Mouse (Mus musculus) frontal cortex, postnatal 25 days (tissue): ENCODE measurements around the gene Prune2.

Experiments used
- DNase-seq, 2 experiments: peaks; one replicate each; pipeline ENCODE4 v3.0.0; 2022; ENCODE audit warnings: low spot score in 2 of 2

The Prune2 gene

DNA sequence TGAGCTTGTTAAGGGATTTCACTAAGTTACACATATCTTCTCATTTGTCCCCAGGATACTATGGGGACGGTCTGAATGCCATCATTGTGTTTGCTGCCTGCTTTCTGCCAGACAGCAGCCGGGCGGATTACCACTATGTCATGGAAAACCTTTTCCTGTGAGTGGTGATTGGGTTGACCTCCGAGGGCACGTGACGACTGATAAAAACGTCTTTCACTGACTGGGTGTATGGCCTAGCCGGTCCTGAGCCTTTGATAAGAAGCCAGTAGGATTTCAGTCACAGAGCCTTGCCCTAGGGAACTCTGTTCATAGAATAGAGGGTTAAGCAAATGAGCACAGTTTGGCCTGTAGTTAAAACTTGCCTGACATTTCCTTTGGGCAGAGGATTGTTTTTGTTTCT, 243.1 kb downstream of the Prune2 start:
- DNase-seq: no peak

DNA sequence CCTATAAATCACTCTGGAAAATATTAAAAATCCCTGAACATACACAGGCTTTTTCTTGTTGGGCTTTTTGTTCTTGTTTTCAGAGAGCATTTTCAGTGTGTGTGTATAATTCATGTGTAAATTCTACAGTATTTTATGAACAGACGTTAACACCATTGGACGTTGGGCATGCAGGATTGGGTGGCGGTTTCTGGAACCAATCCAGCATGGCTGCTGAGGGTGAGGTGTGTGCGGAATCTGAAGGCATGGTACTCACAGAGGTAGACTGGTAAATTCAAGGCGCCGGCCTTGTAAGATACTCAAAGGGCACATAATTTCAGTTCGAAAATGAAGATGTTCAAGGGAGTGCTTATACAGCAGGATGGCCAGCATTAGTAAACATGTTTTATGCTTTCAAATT, 251.2 kb downstream of the Prune2 start:
- no peak for DNase-seq

DNA sequence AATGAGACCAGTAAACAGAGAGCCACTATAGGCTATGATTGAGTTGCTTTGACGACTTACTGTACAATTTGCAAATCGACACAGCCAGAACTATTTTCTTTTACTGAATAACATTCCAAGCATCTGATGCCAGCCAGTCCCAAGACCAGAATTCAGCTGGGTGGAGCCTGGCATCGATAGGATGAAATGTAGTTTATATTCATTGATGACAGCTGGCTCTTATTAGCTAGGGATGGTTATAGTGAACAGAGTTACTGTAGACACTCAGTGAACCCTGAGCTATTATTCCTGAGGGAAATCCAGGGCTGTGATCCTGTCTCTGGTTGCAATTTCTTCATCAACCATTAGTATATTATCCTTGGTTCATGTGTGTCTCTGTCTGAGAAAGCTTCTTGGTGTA, 254.6 kb downstream of the Prune2 start:
- DNase-seq: no peak

DNA sequence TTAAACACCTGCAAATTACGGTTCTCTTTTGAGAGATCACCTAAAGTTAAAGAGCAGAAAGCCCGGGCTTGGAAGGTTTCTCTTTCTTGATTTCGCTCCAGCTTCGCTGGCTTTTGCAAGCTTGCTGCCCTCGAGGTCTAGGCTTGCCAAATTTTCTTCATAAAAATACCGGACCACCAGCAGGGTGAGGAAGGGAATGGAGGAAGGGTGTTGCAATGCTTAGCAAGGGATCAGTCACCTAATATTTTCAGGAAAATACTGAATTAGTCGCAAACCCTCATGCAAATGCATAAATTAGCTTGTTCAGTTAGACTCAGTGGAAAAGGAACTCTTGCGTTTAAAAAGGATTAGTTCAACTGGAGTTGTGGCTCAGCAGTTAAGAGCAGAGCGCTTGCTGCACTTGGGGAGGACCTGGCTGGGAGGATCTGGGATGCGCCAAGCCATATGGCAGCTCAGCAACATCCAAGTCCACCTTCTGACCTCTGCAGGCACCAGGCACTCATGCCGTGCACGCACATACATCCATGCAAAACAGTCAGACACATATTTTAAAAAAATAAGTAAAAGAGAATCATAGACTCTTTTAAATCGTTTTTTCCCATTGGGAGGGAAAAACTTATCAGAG, 259.1 kb downstream of the Prune2 start:
- no peak for DNase-seq

DNA sequence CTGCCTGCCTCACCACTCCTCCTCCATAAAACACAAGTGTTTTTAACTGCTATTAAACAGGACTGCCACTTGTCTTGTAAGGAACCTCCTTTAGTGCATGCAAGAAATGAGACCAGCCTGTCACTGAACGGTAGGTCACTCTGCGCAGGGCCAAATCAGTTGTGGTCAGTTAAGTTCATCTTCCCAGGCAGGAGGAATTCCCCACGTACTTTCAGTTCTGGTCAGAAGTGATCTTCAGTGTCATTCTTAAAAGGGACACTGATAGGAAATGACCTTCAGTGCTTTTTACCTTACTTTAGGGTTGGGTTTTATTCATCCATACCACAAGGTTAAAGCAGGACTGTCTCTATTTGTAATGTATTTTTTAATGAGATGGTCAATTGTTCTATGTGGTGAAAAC, 262.3 kb downstream of the Prune2 start:
- DNase-seq: no peak

DNA sequence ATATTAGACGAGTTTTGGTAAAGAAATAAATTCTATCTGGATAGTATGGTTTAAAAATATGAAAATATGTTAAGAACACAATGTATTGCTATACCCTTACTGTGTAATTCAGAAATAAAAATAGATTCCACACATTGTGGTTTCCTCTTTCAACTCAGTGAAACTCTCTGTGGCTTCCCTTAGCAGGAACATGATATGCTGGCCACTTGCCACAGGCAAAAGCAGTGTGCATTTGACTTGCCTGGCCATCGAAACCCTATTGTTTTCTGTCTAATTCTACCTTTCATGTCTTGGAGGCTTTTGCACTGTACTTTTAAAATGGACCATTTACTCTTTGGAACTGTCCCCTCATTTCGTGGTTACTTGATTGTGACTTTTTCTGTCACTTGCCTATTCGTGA, 267.9 kb downstream of the Prune2 start:
- DNase-seq: no peak

DNA sequence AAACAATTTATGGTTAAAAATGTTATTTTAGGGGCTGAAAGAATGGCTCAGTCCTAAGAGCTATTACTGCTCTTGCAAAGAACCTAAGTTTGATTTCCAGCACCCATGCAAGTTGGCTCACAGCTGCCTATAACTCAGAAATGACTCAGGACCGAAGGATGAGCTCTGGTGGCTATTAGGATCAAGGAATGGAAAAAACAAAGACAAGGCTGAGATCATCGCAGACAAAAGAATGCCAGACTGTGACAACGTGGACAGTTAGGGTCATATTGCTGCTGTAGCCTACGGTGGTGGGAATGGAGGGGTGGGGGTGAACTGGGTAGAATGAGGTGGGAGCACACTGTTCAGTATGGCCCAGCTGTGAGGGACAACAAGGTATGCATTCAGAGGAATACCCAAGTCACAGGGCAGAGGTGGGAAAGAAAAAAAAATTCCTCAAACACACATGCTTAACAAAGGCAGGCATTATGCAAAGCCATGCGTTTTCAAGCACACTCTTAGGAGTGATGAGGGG, 269.7 kb downstream of the Prune2 start:
- DNase-seq: no peak

DNA sequence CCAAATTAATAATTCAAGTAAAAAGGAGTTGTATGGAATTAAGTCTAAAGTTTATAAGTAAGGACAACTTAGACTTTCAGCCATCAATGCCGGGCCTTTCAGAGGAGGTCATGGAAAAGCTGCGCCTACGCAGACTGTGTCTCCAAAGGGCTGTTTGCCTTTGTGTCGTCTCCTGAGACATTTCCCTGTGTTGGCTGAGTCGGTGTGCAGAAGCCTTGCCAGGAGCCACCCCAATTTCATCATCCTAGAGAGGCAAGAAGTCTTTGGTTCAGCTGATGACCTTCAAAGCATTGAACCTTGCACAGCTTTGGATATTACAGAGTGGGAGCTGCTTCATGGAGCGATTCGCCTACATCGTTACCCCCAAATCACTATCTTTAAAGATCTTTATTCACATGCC, 270.2 kb downstream of the Prune2 start:
- no peak for DNase-seq

DNA sequence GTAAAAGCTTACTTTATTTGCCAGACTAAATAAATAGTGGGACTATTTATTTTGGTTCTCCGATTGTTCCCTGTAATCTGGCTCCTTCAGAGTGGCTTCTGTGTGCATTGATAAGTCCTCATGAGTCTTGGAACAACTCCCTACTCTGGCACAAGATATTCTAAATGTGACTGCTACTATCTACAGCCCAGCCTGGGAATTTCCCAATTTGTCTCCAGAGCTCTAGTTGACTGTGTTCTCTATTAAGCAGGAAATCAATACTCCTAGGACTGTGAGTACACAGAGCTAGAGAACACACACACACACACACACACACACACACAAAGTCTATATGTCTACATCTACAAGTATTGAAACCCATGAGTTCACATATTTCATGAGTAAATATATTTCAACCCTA, 274.1 kb downstream of the Prune2 start:
- no peak for DNase-seq

DNA sequence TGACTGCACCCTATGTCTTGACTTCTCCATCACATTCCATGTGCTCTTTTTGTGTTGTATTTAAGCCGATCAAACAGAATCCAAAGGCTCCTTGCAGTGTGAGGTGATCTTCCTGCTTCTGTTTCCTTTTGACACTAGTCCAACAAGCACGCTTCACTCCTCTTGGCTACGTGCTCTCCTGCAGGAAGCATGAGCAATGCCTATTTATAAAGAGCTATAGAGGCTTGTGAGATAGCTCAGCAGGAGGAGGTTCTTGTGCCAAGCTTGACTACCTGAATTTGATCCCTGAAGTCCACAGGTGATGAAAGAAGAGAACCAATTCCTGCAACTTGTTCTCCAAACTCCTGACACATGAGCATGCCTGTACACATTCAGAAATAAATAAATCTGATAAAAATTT, 282.6 kb downstream of the Prune2 start:
- DNase-seq: no peak

DNA sequence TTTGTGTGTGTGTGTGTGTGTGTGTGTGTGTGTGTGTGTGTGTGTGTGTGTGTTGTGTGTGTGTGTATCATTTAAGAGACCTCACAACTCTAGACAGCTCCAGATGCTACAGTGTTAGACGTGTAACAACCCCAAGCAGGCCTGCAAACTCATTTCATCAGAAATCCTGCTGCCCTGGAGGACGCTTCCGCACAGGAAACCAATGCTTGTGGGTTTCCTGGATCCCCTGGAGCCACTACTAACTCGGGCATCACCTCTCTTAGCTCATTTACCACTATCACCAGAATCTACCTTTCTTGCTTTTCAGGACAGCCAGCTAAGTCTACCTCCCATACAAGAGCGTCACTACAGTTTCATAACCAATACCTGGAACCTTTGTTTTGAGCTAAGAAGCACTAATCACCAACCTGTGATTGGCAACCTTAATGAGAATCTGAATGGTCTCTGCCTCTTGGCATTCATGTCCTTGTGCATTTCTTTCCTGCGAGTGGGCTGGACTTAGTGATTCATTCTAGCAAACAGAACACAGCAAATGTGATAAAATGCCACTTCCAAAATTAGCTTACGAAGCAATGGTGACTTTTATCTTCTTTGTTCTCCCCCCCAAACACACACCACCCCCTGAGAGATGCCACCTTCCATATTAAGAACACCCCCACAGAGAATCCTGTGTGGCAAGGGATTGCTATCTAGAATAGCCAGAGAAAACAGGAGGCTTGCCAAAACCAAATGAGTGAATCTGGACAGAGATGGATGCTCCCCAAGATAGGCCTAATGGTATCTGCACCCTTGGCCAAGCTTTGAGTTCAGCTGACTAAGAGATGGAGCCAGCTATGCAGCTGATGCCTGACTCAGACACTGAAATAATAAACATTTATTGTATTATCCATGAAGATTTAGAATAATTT, 284.5 kb downstream of the Prune2 start:
- no peak for DNase-seq

DNA sequence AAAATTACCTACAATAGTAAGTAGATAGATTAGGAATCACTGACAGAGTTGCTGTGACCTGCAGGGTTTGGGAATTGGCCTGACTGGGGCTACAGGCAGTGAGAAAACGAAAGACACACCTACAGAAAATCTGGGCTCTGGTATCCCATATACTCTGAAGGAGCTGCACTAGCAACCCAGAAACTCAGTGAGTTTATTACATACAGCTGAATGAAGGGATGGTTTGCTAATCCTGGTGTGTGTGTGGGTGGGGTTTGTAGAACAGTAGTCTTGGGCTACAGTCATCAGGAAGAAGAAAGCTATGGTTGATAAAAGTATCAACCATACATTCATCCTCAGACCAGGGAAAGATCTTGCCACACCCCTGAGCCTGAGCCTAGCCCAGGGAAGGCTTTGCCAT, 285.3 kb downstream of the Prune2 start:
- no peak for DNase-seq

DNA sequence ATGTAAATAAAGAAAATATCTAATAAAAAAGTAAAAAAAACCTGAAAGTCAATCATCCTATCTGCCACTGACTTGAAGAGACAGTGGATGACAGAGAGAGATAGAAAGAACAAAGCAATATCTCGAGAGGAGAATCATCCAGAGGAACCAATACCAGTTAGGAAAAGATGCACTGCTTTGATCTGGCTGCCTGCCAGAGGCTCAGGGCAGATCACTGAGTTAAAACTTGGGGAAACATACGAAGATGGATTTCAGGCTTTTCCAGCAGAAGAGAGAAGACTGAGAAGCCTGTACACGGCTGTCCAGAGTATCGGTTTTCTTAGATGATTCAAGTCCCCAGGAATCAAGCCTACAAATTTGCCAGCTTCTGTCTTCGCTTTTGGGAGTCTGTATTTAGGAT, 287.0 kb downstream of the Prune2 start:
- no peak for DNase-seq

DNA sequence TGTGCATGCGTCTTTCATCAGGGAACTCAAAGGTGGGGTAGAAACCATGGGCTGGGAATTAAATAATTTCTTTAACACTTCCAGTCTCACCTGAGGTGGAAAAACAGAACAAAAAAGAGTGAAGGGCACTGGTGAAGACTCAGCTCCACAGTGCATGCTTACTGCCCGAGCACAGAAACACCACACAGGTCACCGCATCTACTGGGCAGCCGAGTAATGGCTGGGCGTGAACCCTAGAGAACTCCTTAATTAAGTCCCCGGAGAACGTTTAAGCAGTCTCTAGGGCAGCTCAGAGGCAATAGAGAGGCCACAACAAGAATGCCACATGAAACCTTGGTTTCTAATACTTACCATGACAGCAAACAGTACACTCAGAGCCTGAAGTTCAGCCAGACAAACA, 288.6 kb downstream of the Prune2 start:
- no peak for DNase-seq

DNA sequence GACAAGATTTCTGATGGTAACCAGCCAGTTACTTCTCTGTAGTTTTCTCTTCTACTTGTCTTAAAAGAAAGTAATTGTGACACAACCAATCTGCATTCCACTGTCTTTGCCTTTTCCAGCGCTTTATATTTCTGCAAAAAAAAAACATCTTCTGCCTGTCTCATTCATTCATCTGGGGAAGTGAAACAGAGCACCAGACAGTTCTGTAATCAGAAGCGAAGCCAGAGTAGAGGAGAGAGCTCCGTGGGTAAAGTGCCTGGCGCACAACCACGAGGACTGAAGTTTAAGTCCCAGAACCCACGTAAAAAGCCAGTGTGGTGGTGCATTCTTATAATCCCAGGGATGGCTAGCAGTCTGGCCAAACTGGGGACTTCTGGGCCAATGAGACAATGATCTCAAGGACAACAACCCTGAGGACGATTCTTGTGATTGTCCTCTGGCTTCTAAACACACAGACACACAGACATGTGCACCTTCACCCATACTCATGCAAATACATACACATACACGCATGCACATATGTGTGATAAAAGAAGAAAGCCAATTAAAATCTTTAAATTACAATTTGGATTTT, 291.5 kb downstream of the Prune2 start:
- no peak for DNase-seq

DNA sequence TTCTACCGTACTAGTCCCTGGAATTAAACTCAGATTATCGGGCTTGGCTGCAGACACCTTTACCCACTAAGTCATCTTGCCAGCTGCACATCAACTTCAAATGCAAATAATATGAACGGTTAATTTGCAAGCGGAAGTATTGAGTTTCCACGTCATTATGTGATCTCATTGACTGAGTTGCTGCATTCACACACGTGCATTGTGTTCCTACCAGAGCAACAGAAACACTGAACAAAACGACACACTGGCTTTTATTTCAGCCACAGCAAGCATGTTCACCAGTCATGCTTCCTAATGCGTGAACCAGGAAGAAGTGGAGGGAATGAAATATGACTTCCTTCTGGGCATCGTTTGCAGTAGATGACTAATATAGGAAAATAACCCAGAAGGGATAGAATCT, 293.8 kb downstream of the Prune2 start:
- no peak for DNase-seq

DNA sequence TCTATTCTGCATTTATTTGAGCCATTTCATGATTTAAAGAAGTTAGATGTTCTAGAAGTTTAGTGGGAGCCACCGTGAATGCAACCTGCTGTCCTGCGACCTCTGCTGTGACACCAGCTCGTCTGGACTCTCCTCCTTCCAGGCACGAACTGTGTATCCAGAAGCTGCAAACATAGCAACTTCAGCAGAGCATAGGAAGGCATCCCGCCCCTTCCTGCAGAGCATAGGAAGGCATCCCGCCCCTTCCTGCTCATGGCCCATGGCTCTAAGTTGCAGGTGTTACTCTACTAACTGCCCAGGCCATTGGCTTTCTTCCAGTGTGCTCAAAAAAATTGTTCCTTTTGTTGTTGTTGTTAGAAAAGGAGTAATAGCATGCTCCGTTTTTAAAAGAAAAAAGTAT, 294.9 kb downstream of the Prune2 start:
- no peak for DNase-seq

DNA sequence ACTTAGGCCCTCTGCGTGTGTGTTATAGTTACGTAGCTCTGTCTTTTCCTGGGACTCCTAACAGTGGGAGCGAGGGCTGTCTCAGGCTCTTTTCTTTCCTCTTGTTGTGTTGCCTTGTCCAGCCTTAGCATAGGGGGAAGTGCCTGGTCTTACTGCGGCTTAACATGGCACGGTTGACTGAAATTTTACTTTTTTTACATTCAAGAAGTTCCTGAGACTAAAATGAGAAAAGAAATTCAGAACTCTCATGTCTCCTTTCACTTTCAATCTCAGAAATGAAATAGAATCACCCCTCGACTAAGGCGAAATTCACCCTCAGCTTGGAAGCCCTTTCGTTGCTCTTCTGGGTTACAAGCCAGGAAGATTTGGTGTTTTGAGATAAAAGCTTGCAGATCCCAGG, 295.5 kb downstream of the Prune2 start:
- DNase-seq: no peak

DNA sequence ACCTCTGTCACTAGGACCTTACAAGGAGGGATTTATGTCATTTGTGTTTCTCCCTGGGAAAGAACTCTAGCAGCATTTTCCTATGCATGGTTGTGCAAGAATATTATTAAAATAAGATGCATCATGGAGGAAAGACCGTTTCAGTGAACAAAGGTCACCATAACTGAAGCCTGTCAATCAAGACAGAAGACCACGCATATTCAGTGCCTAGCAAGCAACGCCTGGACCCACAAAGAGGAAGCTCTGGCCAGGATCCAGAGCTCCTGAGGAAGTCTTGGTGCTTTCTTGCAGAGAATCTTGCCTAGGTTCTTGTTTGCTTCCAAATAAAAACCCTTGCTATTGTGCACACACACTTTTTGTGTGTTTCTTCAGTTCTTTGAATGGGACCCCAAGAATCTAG, 296.9 kb downstream of the Prune2 start:
- DNase-seq: no peak

DNA sequence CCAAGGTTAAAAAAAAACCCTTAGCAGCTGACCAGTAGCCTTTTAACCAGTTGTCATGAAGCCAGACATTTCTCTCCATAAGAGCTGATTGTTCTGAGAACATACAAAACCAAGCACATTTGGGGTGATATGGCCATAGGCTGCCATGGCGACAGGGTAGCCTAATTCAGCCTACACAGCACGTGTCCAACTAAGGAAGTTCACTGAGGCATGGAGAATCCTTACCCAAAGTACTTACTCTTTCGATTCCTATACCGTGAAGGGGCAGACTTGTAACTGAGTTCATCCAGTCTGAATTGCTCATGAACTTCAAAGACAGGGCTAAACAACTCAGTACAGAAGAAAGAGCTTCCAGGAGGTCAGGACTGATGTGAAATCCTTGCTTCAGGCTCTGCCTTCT, 299.6 kb downstream of the Prune2 start:
- DNase-seq: no peak

DNA sequence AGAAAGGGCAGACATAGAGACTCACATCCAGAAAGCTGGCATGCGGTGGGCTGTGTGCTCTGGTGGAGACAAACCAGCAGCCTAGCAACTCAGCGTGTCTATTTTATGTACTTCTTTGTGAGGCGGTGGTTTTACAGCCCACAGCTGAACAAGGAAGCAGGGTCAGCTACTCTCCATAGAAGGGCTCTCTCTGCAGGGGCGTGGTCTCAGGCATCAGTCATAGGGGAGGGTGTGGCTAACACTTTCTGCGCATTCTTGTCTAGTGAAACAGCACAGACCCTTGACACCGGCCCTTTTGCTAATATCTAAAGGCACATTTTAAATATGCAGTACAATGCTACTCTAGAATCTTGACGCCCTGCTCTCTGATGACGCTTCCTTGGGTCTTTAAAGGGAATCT, 300.5 kb downstream of the Prune2 start:
- DNase-seq: no peak

DNA sequence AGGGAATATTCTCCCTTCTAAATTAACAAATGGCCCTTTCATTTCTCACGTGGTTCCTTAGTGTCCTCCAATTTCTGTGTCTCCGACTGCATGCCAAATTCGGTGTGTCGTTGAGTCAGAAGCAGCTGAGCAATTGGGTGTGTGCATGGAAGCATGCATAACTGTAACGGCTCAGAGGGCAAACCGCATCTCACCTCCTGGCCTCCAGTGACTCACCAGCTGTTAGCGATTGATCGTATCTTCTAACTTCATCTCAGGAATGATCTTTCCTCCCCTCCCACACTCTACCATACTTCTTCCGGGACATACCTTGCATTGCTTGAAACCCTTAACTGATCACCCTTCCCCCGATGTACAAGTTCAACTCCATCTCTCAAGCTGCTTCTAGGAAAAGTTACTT, 300.9 kb downstream of the Prune2 start:
- DNase-seq: no peak

DNA sequence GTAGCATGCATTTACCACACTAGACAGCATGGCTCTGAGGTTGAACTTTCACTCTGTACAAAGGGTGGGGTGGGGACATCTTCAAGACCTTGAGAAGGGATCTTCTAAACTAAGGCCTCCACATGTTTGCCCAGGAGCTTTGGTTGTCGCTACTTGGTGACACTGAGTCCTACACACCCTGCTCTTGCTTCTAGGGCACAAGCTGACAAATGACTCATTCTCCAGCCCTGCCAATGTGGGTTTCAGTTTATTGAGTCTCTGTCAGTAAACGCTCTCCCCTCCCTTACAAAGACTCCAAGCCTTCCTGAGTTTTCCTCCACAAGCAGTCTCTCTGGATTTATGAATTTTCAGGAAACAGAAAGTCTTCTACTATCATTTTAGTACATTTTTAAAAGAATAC, 307.3 kb downstream of the Prune2 start:
- DNase-seq: no peak
